Mouse (Mus musculus) 3T3-L1 (cell line): ENCODE measurements around the gene Mid1ip1.

Source experiments
- DNase-seq: peaks from one replicate; pipeline ENCODE4 v3.0.0-alpha.2; 2015; ENCODE audit warnings: low read depth, low spot score

The Mid1ip1 gene

DNA sequence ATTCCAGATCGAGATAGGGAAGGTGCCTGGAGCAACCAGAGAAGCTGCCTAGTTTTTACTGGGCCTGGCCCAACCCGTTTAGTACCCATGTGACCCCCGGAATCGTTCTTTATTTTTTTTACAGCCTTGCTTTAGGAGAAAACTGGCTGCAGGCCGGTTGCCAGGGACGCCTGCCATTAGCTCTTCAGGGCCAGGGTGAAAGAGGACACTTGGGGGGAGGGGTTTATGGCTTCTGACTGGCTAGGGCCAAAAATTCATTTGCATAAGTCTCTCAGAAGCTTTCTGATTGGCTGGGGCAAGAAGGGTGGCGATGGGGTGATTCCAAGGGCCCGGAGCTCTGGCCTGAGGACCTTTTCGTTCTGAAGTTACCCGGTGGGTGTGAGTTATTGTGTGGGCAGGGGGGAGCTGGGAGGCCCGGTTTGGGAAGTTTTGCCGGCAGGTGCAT lies at the start of gene Mid1ip1:
Gene Mid1ip1, plus strand, starts transcription at position 318 of the 445 bp plus-strand sequence.
- peak; percentile 89 for DNase-seq

DNA sequence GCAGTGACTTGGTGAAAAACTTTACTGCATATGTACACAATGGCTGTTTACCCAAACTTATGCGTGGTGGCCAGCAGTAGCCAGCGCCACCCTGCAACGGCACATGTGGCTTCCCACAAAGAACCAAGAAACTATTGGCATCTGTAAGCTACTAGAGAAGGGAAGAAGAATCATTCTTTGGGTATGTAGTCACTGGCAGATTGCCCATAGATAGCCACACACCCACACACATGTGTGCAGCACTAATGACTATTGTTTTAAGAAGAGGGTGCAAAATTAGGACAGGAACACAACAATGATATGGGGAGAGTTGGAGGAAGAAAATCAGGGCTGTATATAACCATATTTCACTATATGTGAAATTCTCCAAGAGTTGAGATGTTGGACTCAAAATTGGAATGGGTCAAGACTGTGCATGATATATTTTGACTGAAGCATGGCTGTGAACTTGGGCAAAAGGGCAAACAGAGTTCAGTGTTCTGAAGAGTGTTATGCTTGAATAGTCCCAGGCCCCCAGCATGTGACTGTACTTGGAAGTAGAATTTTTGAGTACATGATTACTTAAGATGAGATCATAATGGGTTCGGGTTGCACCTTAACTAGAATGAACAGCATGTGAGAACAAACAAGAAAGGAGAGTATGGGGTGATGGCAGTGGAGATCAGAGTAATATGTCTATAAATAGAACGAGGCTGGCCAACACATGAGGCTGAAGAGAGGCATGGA lies 20.2 kb upstream of the Mid1ip1 start:
- DNase-seq: peak; percentile 72

DNA sequence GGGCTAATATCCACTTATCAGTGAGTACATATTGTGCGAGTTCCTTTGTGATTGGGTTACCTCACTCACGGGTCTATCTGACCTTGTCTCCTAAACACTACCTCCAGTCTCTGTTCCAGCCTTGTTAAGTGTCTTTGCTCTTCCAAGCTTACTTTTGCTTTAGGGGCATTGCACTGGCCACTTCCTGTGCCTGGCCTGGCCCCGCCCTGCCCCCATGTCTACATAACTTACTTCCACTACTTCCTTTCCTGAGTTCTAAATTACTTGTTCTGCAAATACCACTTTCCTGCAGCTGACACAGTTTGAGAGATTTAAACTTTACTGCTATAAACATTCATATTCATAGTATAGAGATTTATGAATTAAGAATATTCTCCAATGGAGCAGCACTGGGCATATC lies 8.1 kb upstream of the Mid1ip1 start:
- no peak for DNase-seq

DNA sequence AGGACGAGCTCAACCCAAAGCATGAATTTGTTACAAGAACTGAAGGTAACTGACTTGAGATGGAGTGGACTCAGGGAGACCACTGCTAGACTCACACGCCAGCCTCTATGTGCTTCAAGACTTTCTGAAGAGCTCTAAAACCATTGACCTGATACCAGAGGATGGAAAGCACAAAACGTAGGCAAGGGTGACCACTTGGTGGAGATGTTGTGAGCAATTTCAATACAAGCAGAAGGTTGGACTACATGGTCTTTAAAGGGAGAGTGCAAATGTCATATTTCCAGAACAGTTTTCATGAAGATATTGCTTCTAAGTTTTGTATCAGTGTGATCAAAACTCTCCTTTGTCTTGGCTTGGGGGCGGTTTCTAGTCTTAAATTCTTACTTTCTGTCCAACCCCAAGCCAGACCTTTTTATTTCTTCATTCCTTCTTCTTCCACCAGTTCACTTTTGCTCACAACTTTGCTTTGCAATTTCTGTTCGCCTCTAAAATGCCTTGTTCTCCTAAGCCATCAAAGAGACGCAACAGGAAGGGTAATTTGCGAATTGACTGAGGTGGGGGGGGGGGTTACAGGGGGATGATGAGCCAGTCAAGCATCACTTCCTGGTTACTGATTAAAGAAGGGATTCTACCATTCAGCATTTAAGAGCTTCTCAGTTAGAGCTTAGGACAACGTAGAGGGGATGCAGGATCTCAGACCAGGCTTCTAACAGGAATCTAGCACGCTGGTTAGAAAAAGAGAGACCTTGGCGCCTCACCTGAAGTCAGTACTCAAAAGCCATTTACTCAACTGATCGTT lies 775 bp upstream of the Mid1ip1 start:
- DNase-seq: peak; percentile 43

DNA sequence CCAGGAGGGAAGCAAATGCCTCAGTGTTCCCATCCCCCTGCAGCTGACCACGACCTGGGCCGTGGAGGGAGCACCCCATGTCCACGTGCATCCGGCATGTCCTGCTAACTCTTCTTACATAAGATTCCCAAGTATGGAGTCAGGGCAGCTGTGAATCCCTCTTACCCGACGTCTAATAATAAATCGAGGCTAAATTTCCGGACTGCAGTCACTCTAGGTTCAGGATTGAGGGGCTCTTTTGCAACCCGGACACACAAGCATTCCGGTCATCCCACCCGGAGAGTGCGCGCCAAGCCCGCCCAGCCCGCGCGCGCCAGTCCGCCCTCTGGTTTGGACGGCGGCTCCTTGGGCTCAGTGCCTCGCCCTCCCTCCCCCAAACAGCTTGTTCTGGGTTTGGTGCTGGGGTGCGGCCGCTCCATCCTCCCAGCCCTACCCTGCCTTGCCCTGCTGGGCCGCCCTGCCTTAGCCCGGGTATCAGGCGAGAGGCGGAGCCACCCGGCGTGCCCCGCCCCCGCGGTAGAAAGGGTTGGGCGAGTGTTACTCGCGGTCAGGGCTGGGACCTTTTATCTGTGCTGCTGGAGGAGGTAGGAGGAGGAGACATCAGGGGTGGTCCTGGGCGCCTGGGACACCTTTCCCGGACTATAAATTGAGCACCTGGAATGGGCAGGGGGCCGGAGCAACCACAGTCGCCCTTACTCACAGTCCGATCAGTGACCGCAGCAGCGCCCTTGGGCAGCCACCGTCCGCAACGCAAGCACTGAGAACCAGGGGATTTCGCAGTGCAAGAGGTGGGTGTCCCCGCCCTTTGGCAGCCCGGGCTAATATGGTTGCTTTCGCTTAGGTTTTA lies 2.3 kb downstream of the Mid1ip1 start:
- DNase-seq: peak; percentile 84

DNA sequence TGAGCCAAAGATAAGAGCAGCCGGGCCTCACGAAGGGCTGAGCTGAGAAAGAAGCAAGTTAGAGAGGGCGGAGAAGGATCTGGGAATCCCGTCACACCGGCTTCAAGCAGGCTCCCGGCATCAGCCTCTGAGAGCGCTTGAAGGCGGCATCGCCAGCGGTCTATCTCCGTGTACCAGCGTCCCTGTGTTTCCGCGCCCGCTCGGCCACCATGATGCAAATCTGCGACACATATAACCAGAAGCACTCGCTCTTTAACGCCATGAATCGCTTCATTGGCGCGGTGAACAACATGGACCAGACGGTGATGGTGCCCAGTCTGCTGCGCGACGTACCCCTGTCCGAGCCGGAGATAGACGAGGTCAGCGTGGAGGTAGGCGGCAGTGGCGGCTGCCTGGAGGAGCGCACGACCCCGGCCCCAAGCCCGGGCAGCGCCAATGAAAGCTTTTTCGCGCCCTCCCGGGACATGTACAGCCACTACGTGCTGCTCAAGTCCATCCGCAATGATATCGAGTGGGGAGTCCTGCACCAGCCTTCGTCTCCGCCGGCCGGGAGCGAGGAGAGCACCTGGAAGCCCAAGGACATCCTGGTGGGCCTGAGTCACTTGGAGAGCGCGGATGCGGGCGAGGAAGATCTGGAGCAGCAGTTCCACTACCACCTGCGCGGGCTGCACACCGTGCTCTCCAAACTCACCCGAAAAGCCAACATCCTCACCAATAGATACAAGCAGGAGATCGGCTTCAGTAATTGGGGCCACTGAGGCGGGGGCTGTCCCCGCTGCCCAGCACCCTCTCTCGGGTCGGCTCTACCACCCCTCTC lies 3.4 kb downstream of the Mid1ip1 start:
- peak; percentile 54 for DNase-seq

DNA sequence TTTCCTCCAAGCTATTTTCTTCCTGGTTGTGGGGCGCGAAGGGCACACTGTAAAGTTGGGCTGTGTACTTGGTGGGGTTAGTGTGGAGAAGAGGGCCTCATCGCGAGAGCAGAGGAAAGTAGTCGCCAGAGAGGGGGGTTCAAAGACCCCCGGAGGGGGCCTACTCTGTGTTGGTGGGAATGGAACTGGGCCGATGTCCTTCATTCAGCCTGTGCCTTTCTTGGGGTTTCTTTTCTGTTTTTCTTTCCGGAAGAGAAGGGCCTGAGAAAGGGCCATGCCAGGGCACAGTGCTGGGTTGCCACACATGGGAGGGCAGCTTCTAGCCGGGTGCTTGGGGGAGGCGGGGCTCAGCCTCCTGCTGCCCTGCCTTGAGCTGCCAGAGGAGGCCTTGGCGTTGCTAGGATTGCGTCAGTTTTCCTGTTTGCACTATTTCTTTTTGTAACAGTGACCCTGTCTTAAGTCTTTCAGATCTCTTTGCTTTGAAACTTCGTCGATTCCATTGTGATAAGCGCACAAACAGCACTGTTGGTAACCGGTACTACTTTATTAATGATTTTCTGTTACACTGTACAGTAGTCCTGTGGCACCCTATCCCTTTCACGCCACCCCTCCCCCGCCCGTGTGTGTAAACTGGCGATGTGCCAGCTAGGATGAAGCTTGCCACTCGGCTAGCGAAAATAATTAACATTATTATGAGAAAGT lies 4.2 kb downstream of the Mid1ip1 start:
- DNase-seq: peak; percentile 86

DNA sequence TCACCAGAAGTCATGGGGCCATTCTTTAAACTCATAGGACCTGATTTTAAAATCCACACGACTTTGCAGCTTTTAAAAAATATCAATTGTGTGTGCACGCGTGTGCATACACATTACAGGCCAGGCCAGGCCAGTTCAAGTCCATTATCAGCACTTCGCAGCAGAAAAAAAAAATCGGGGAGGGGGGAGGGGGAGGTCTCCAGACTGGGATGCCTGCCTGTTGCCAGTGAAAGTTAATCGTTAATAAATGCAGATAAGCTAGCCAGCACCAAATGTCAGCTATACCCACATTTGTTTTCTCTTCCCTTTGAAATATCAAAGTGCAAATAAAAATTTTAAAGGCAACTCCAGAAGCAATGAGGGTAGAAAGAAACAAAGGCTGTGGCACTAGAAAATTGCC lies 5.6 kb downstream of the Mid1ip1 start:
- no peak for DNase-seq

DNA sequence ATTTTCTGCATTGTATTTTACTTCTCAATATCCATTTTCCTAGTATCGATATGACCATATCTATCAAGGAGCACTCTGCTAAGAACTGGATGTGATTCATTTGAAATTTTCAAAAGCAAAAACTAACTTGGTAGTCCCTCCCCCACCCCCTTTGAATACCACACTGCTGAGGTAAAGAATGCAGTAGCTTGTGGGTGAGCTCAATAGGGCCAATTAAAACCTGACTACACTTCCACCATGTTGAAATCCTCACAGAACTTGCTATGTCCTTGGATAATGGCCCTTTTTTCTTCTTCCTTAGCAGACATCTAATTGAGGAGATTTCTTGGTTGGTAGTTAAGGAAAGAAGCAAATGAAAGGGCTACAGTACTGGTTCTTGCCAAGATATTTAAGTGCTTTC lies 9.8 kb downstream of the Mid1ip1 start:
- peak; percentile 42 for DNase-seq

DNA sequence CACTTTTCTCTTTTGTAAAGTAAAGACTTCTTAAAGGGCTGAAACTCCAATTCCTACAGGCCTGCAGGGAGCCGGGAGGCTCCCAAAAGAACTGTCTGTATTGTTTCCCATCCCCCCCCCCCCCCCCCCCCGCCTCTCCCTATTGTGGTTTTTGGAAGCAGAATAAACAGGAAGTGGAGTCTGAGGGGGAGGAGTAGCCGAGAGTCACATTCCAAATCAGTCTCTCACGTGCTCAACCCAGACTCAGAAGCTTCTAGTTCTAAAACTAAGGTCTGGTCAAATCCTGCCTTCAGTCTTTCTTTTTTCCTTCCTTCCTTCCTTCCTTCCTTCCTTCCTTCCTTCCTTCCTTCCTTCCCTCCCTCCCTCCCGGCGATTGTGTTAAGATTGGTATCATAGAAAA lies 14.7 kb downstream of the Mid1ip1 start:
- DNase-seq: peak; percentile 80

DNA sequence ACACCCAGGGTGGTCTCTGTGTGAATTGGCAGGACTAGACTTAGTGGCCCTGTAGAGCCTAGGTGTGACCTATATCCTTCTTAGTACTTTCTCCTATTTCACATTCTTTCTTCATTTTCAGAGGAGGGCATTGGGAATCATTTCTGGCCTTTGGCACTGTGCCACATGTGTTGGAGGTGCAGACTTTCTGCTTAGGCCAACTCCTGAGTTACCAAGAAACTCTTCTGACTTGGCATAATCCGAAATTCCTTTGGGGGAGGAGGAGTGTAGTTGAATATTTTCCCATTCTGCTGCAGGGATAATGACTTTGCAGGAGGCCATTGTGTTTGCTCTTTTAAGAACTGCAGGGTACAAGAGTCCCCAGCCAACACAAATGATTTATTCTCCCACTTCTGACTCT lies 19.6 kb downstream of the Mid1ip1 start:
- DNase-seq: peak; percentile 73

DNA sequence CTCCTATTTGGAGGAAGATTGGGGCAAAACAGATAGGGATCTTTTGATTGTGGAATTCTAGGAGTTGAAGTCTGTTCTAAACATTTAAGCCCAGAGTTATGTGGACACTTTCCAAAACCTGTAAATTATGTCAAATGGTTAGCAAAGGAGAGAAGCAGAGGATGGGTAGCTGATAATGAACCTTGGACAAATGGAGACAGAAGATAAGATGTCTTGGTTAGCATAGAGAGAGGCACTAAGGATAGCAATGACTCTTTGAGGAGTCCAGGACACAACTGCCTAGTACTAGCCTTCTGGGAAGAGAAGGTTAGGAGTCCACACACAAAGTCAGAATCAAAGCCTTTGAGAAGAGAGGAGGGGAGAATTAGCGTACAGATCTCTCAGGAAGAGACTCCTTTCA lies 20.1 kb downstream of the Mid1ip1 start:
- DNase-seq: peak; percentile 53

DNA sequence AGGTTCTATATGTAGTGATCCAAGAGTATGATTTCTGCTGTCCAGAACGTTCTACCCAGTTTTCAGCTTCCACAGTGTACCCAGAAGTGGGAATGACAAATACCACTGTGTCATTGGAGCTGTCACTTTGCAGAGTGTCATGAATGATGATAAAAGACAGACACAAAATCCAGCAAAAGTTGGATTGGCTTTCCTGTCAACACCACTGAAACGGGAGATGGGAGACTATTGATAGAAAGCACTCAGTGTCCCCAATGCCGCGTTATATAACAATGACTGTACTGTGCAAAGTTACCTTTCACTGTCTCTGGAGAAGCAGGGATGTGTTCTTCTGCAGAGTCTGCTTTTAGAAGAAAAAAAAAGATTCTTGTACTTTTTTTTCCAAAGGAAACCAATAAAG lies 44.1 kb downstream of the Mid1ip1 start:
- no peak for DNase-seq

DNA sequence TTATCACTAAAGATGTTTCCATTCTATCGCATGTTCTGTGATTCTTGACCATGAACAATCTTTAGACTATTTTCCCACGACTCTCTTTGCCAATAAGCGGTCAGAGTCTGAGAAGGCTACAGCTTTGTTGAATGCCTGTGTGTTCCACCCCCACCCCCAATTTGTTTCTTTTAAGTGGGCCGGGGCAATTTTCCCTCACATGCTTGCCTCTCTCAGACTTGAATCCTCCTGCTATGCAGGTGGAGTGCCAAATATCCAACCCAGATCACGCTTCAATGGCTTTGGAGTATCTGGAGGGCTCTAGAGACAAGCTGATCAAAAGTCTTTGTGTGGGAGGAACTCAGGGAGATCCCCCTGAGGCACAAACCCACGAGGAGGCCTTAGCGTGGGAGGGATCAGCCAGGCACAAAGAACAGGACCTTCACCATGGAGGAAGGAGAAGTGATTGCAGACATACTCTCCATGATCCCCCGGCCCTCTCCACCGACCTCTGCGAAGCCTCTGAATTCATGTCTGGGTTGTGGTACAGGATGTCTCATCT lies 48.7 kb downstream of the Mid1ip1 start:
- no peak for DNase-seq
